Mouse (Mus musculus): ENCODE measurements around the gene AU022252. TPM values are rescaled to one million over a fixed set of nuclear protein-coding genes. Genes with fewer than 3 reads are reported as not detected.

The AU022252 gene
- total and polyA plus RNA-seq, 3 experiments, result 12.3 to 24.9 TPM; not detected in 1

- peak; percentile 69 for TF ChIP-seq NELFE (IDR thresholded peaks at IDR 0.05; ENCODE audit: low read depth, low read length)
- no peak for TF ChIP-seq MAFK (IDR thresholded peaks at IDR 0.05; ENCODE audit: borderline replicate concordance, low read depth, low read length)
- TF ChIP-seq ETS1 (IDR thresholded peaks at IDR 0.05; ENCODE audit: low read depth, low read length), result peak; percentile 9; the same call in 1 of the 2 replicates
- peak; percentile 85 for TF ChIP-seq ELF1 (IDR thresholded peaks at IDR 0.05; ENCODE audit: low read depth, low read length)
- TF ChIP-seq HCFC1 (IDR thresholded peaks at IDR 0.05; ENCODE audit: low read depth, low read length), result peak; percentile 100
- TF ChIP-seq E2F4 (IDR thresholded peaks at IDR 0.05; ENCODE audit: borderline replicate concordance, low read depth, low read length), result no peak
- no peak for TF ChIP-seq CTCF (IDR thresholded peaks at IDR 0.05 in 2 of 3, conservative IDR thresholded peaks at IDR 0.05 in 1 of 3; ENCODE audit: control insufficient read depth in 1 of 3, insufficient read depth in 1 of 3, low read depth in 2 of 3, low read length in 3 of 3, poor library complexity in 1 of 3, severe bottlenecking in 1 of 3)
- TF ChIP-seq SMC3 (IDR thresholded peaks at IDR 0.05; ENCODE audit: low read depth, low read length), result no peak
- no peak for TF ChIP-seq UBTF (IDR thresholded peaks at IDR 0.05; ENCODE audit: borderline replicate concordance, insufficient read depth, low read depth, low read length)
- peak; percentile 80 for TF ChIP-seq ZMIZ1 (IDR thresholded peaks at IDR 0.05; ENCODE audit: low read depth, low read length)
- TF ChIP-seq TAL1 (IDR thresholded peaks at IDR 0.05; ENCODE audit: low read length), result no peak
- TF ChIP-seq POLR2A (IDR thresholded peaks at IDR 0.05; ENCODE audit: control insufficient read depth in 1 of 2, insufficient read depth in 1 of 2, low read depth in 1 of 2, low read length in 2 of 2, poor library complexity in 1 of 2), result peak; percentile 67 to 68; a peak in 3 of 4 replicates
- peak; percentile 68; the same call in 1 of the 2 replicates for TF ChIP-seq MYC (IDR thresholded peaks at IDR 0.05; ENCODE audit: low read depth, low read length)
- TF ChIP-seq ZKSCAN1 (IDR thresholded peaks at IDR 0.05; ENCODE audit: low read depth, low read length), result 0 out of 2 replicates have a peak, but pooled peaks have one; percentile 31
- TF ChIP-seq BHLHE40 (IDR thresholded peaks at IDR 0.05; ENCODE audit: borderline replicate concordance, low read depth, low read length), result no peak
- peak; percentile 26; the same call in 1 of the 2 replicates for TF ChIP-seq TBP (IDR thresholded peaks at IDR 0.05; ENCODE audit: low read depth, low read length)
- TF ChIP-seq POLR2AphosphoS2 (IDR thresholded peaks at IDR 0.05; ENCODE audit: low read length), result no peak
- TF ChIP-seq CHD1 (IDR thresholded peaks at IDR 0.05; ENCODE audit: low read depth, low read length), result no peak
- no peak for TF ChIP-seq RAD21 (IDR thresholded peaks at IDR 0.05; ENCODE audit: low read depth, low read length)
Measured at GRCm38 (mm10) chr4:119173851-119174453, 58.6 kb downstream of the AU022252 start, which contains the start of gene Zfp691 (continued).

GRCm38 (mm10) chr4:119172919-119173650, 59.4 kb downstream of the AU022252 start:
- peaks cover 0 to 8% of the 10 kb centered on the region in 2 experiments; a peak in 2 of 4 replicates for H3K4me1 ChIP-seq (ENCODE audit: control insufficient read depth in 1 of 2, insufficient read depth in 2 of 2, low read length in 2 of 2)
- H3K27me3 ChIP-seq (ENCODE audit: control insufficient read depth in 1 of 2, insufficient read depth in 2 of 2, low read length in 2 of 2), result no peaks in the 10 kb centered on the region
- peak overlapping the region; percentile 72 to 98 for H3K4me3 ChIP-seq (ENCODE audit: control insufficient read depth in 1 of 2, insufficient read depth in 1 of 2, low read depth in 2 of 2, low read length in 2 of 2)
- peak overlapping the region; percentile 77 for H3K9ac ChIP-seq (ENCODE audit: control insufficient read depth, low read depth, low read length, poor library complexity, severe bottlenecking)
- no peak overlapping the region for H3K27ac ChIP-seq (ENCODE audit: control insufficient read depth, low read depth, low read length)
- peaks cover 0 to 7% of the 10 kb centered on the region in 2 experiments; a peak in 3 of 4 replicates for H3K36me3 ChIP-seq (ENCODE audit: control insufficient read depth in 1 of 2, insufficient read depth in 2 of 2, low read length in 2 of 2)
- TF ChIP-seq RAD21 (IDR thresholded peaks at IDR 0.05; ENCODE audit: low read depth, low read length) (no peak), SMC3 (IDR thresholded peaks at IDR 0.05; ENCODE audit: low read depth, low read length) (no peak), ZKSCAN1 (IDR thresholded peaks at IDR 0.05; ENCODE audit: low read depth, low read length) (peak; percentile 85), EP300 (IDR thresholded peaks at IDR 0.05; ENCODE audit: low read depth in 1 of 2, low read length in 2 of 2) (no peak), UBTF (IDR thresholded peaks at IDR 0.05; ENCODE audit: borderline replicate concordance, insufficient read depth, low read depth, low read length) (no peak), USF1 (IDR thresholded peaks at IDR 0.05; ENCODE audit: low read depth, low read length) (peak; percentile 24; the same call in 1 of the 2 replicates), ETS1 (IDR thresholded peaks at IDR 0.05; ENCODE audit: low read depth, low read length) (no peak), MXI1 (IDR thresholded peaks at IDR 0.05; ENCODE audit: low read depth, low read length) (peak; percentile 10; the same call in 1 of the 2 replicates), MYC (IDR thresholded peaks at IDR 0.05; ENCODE audit: low read depth, low read length) (no peak), BHLHE40 (IDR thresholded peaks at IDR 0.05; ENCODE audit: borderline replicate concordance, low read depth, low read length) (peak; percentile 37; the same call in 1 of the 2 replicates)
- no peaks in the 10 kb centered on the region for H3K9me3 ChIP-seq (replicated peaks; ENCODE audit: insufficient read depth, low read length)
- DNase-seq (ENCODE audit: low read depth, low spot score), result peak; percentile 63
- H3K79me2 ChIP-seq (ENCODE audit: control insufficient read depth, insufficient read depth, low read length, poor library complexity), result peaks cover 10% of the 10 kb centered on the region

All from MEL (cell line).